Mouse (Mus musculus) large intestine, adult 2 months (tissue): ENCODE results near the gene Fgfr2. TPM values are rescaled to one million over a fixed set of nuclear protein-coding genes. Genes with fewer than 3 reads are reported as not detected.

ENCODE experiments used
- DNase-seq: peaks from one replicate; pipeline ENCODE4 v3.0.0-alpha.2; 2012; ENCODE audit warnings: low read depth, low spot score
- WGBS: fragments of 180-500 bp; shearing (Covaris S2); methylation state at CpG from one replicate; pipeline ENCODE4 v1.1.7; 2018; 5-methylcytosine and 5-hydroxymethylcytosine counted together
- polyA plus RNA-seq: library from polyadenylated mRNA; depleted of rRNA; stranded (reverse); fragments of >200 nt; gene quantifications from 2 replicates; pipeline ENCODE4 v1.2.3, GENCODE M21; 2012

Fgfr2 gene
- polyA plus RNA-seq, 1 experiment: 35.0 TPM

- DNase-seq: no peak
- 90% methylated on average over 6 of the region's 6 CpGs for WGBS
Observed at GRCm38 (mm10) chr7:130716989-130717388, 2406.2 kb downstream of the Fgfr2 start.

GRCm38 (mm10) chr7:130716341-130716740 is 2406.8 kb downstream of the Fgfr2 start:
- no peak for DNase-seq
- WGBS: 90% methylated on average over 4 of the region's 4 CpGs

GRCm38 (mm10) chr7:130715467-130715866 is 2407.7 kb downstream of the Fgfr2 start:
- DNase-seq: no peak
- 94% methylated on average over 3 of the region's 3 CpGs for WGBS

GRCm38 (mm10) chr7:130713319-130713718 is 2409.8 kb downstream of the Fgfr2 start:
- no peak for DNase-seq
- 77% methylated on average over 6 of the region's 6 CpGs for WGBS

- WGBS: 42% methylated on average over 7 of the region's 7 CpGs
- DNase-seq: no peak
Observed at GRCm38 (mm10) chr7:130711851-130712250, 2411.3 kb downstream of the Fgfr2 start.

GRCm38 (mm10) chr7:130709372-130710274 is 2413.5 kb downstream of the Fgfr2 start:
- WGBS: 30% methylated on average over 9 of the region's 9 CpGs
- DNase-seq: no peak

GRCm38 (mm10) chr7:130708940-130709339 is 2414.2 kb downstream of the Fgfr2 start:
- DNase-seq: no peak
- 20% methylated on average over 9 of the region's 9 CpGs for WGBS

- no peak for DNase-seq
- WGBS: 88% methylated on average over 2 of the region's 2 CpGs
Observed at GRCm38 (mm10) chr7:130705230-130705629, 2417.9 kb downstream of the Fgfr2 start.

- DNase-seq: no peak
- WGBS: 62% methylated on average over 1 of the region's 1 CpGs
Observed at GRCm38 (mm10) chr7:130701336-130701735, 2421.8 kb downstream of the Fgfr2 start.

- DNase-seq: no peak
Observed at GRCm38 (mm10) chr7:130698480-130698879, 2424.7 kb downstream of the Fgfr2 start.

- no peak for DNase-seq
- 56% methylated on average over 16 of the region's 16 CpGs for WGBS
Observed at GRCm38 (mm10) chr7:130696347-130697234, 2426.6 kb downstream of the Fgfr2 start.

GRCm38 (mm10) chr7:130695669-130696338 is 2427.3 kb downstream of the Fgfr2 start:
- no peak for DNase-seq
- 81% methylated on average over 13 of the region's 13 CpGs for WGBS

GRCm38 (mm10) chr7:130693800-130694193 is 2429.4 kb downstream of the Fgfr2 start:
- WGBS: 87% methylated on average over 11 of the region's 11 CpGs
- DNase-seq: no peak

GRCm38 (mm10) chr7:130692943-130693799 is 2430.0 kb downstream of the Fgfr2 start:
- DNase-seq: no peak
- 65% methylated on average over 19 of the region's 19 CpGs for WGBS

GRCm38 (mm10) chr7:130692392-130692942 is 2430.7 kb downstream of the Fgfr2 start:
- no peak for DNase-seq
- 55% methylated on average over 39 of the region's 39 CpGs for WGBS

- 41% methylated on average over 2 of the region's 2 CpGs for WGBS
- no peak for DNase-seq
Observed at GRCm38 (mm10) chr7:130691931-130692330, 2431.2 kb downstream of the Fgfr2 start.

- WGBS: 49% methylated on average over 6 of the region's 6 CpGs
Observed at GRCm38 (mm10) chr7:130690869-130691268, 2432.3 kb downstream of the Fgfr2 start.

GRCm38 (mm10) chr7:130688601-130689000 is 2434.5 kb downstream of the Fgfr2 start:
- 81% methylated on average over 4 of the region's 4 CpGs for WGBS
- DNase-seq: no peak

More at GRCm38 (mm10) chr7:130690869-130691268, 2432.3 kb downstream of the Fgfr2 start:
- no peak for DNase-seq

- WGBS: 61% methylated on average over 4 of the region's 4 CpGs
Observed at GRCm38 (mm10) chr7:130681798-130682197, 2441.4 kb downstream of the Fgfr2 start.

More at GRCm38 (mm10) chr7:130681798-130682197, 2441.4 kb downstream of the Fgfr2 start:
- no peak for DNase-seq
